Mouse (Mus musculus) embryonic facial prominence, embryonic 14.5 days (tissue): ENCODE data around the gene Syde1. TPM values are rescaled to one million over a fixed set of nuclear protein-coding genes. Genes with fewer than 3 reads are reported as not detected.
A peak's percentile ranks its signal among the peaks of the same experiment; 100 is the strongest.

Source experiments
- ATAC-seq: fragments of 200-750 bp; cut with Nextera tagmentation; 2 replicates; pipeline ENCODE4 v1.8.0; 2017; ENCODE audit warnings: low read depth, moderate number of reproducible peaks, moderate TSS enrichment
- DNase-seq: peaks from one replicate; pipeline ENCODE4 v3.0.0-alpha.2; 2015; ENCODE audit warnings: low spot score
- H3K27ac ChIP-seq: fragments of 300-500 bp; sonication (generic); replicated peaks from 2 replicates; pipeline ENCODE4 v1.5.1; 2014; ENCODE audit warnings: low read depth, mild to moderate bottlenecking, low read length, moderate library complexity
- H3K27me3 ChIP-seq: fragments of 300-500 bp; sonication (generic); replicated peaks from 2 replicates; pipeline ENCODE4 v1.6.1; 2014; ENCODE audit warnings: low read length; ENCODE audit not compliant: control insufficient read depth, insufficient read depth
- H3K36me3 ChIP-seq: fragments of 300-500 bp; sonication (generic); 2 replicates; pipeline ENCODE4 v1.6.1; 2014; ENCODE audit warnings: low read length, mixed read lengths; ENCODE audit not compliant: control insufficient read depth, insufficient read depth
- H3K4me1 ChIP-seq: fragments of 300-500 bp; sonication (generic); 2 replicates; pipeline ENCODE4 v1.6.1; 2014; ENCODE audit warnings: antibody characterized with exemption, low read length; ENCODE audit not compliant: control insufficient read depth, insufficient read depth
- H3K4me2 ChIP-seq: fragments of 300-500 bp; sonication (generic); 2 replicates; pipeline ENCODE4 v1.6.1; 2014; ENCODE audit warnings: low read depth, mild to moderate bottlenecking, low read length, moderate library complexity, mixed read lengths
- H3K4me3 ChIP-seq: fragments of 300-500 bp; sonication (generic); 2 replicates; pipeline ENCODE4 v1.5.1; 2014; ENCODE audit warnings: low read depth, mild to moderate bottlenecking, low read length
- H3K9ac ChIP-seq: fragments of 300-500 bp; sonication (generic); 2 replicates; pipeline ENCODE4 v1.6.1; 2014; ENCODE audit warnings: low read depth, mild to moderate bottlenecking, low read length, moderate library complexity, mixed read lengths
- H3K9me3 ChIP-seq: fragments of 300-500 bp; sonication (generic); 2 replicates; pipeline ENCODE4 v1.6.1; 2016; ENCODE audit warnings: low read length; ENCODE audit not compliant: control insufficient read depth
- WGBS: fragments of 180-500 bp; shearing (Covaris S2); extraction: QIAGEN DNeasy Blood & Tissue Kit; methylation state at CpG from one replicate; pipeline ENCODE4 v1.1.7; 2014; 5-methylcytosine and 5-hydroxymethylcytosine counted together
- polyA plus RNA-seq: library from polyadenylated mRNA; unstranded; fragments of >200 nt; fragmentation: Nextera tagmentation; extraction: Ambion mirVana; gene quantifications from 2 replicates; pipeline ENCODE4 v1.2.1, GENCODE M21; 2014

The Syde1 gene
- polyA plus RNA-seq, 1 experiment from 2014 or later = 19.6 TPM

GRCm38 (mm10) chr10:78583939-78584338, 7.8 kb downstream of the Syde1 start:
- H3K9ac ChIP-seq = no peak overlapping the region

GRCm38 (mm10) chr10:78583347-78583746, 8.4 kb downstream of the Syde1 start:
- no peak overlapping the region for H3K27ac ChIP-seq
- no peak overlapping the region for H3K9ac ChIP-seq
- H3K36me3 ChIP-seq = peaks cover 91% of the 10 kb centered on the region
- H3K27me3 ChIP-seq = no peaks in the 10 kb centered on the region
- H3K9me3 ChIP-seq = no peaks in the 10 kb centered on the region
- no peak overlapping the region for H3K4me2 ChIP-seq
- H3K4me1 ChIP-seq = no peaks in the 10 kb centered on the region
- 73% methylated on average over 9 of the region's 9 CpGs for WGBS
- H3K4me3 ChIP-seq = no peak overlapping the region
- DNase-seq (no peak), ATAC-seq (0 out of 2 replicates have a peak, but pooled peaks have one; percentile 6)

More at GRCm38 (mm10) chr10:78583939-78584338, 7.8 kb downstream of the Syde1 start:
- Histone ChIP-seq H3K27ac (no peak overlapping the region), H3K36me3 (peaks cover 91% of the 10 kb centered on the region), H3K4me3 (no peak overlapping the region), H3K9me3 (no peaks in the 10 kb centered on the region), H3K4me2 (no peak overlapping the region), H3K4me1 (no peaks in the 10 kb centered on the region), H3K27me3 (no peaks in the 10 kb centered on the region)
- no peak for ATAC-seq
- 78% methylated on average over 3 of the region's 3 CpGs for WGBS
- no peak for DNase-seq

- Histone ChIP-seq H3K4me2 (no peak overlapping the region), H3K4me3 (no peak overlapping the region), H3K27ac (no peak overlapping the region), H3K27me3 (no peaks in the 10 kb centered on the region), H3K9me3 (no peaks in the 10 kb centered on the region), H3K9ac (no peak overlapping the region), H3K36me3 (peaks cover 91% of the 10 kb centered on the region), H3K4me1 (no peaks in the 10 kb centered on the region)
- ATAC-seq = no peak
- 89% methylated on average over 7 of the region's 7 CpGs for WGBS
- DNase-seq = no peak
Observed at GRCm38 (mm10) chr10:78581121-78581520, 10.6 kb downstream of the Syde1 start.

GRCm38 (mm10) chr10:78578204-78578603, 13.6 kb downstream of the Syde1 start:
- WGBS = 74% methylated on average over 3 of the region's 3 CpGs
- Histone ChIP-seq H3K4me3 (no peak overlapping the region), H3K27me3 (no peaks in the 10 kb centered on the region), H3K9ac (peak overlapping the region; percentile 14; the same call in 1 of the 2 replicates), H3K36me3 (peaks cover 62% of the 10 kb centered on the region), H3K27ac (no peak overlapping the region), H3K9me3 (no peaks in the 10 kb centered on the region), H3K4me1 (peaks cover 10% of the 10 kb centered on the region), H3K4me2 (no peak overlapping the region)
- DNase-seq (no peak), ATAC-seq (no peak)

- 93% methylated on average over 15 of the region's 16 CpGs for WGBS
- no peaks in the 10 kb centered on the region for H3K9me3 ChIP-seq
- H3K36me3 ChIP-seq = peaks cover 50% of the 10 kb centered on the region
- H3K9ac ChIP-seq = no peak overlapping the region
- H3K4me1 ChIP-seq = peaks cover 10% of the 10 kb centered on the region
- no peak overlapping the region for H3K4me3 ChIP-seq
- no peak overlapping the region for H3K27ac ChIP-seq
- no peak for DNase-seq
- no peak for ATAC-seq
- H3K27me3 ChIP-seq = no peaks in the 10 kb centered on the region
- H3K4me2 ChIP-seq = no peak overlapping the region
Observed at GRCm38 (mm10) chr10:78576435-78577184, 15.2 kb downstream of the Syde1 start.

GRCm38 (mm10) chr10:78575690-78576089, 16.1 kb downstream of the Syde1 start:
- Histone ChIP-seq H3K4me3 (peak overlapping the region; percentile 49; the same call in 1 of the 2 replicates), H3K4me1 (peaks cover 10% of the 10 kb centered on the region), H3K9me3 (no peaks in the 10 kb centered on the region), H3K27me3 (no peaks in the 10 kb centered on the region), H3K27ac (no peak overlapping the region), H3K4me2 (peak overlapping the region; percentile 59), H3K36me3 (peaks cover 42% of the 10 kb centered on the region), H3K9ac (no peak overlapping the region)
- peak; percentile 33 for DNase-seq
- WGBS = 52% methylated on average over 2 of the region's 2 CpGs
- no peak for ATAC-seq

GRCm38 (mm10) chr10:78575105-78575632, 16.6 kb downstream of the Syde1 start:
- Histone ChIP-seq H3K9me3 (no peaks in the 10 kb centered on the region), H3K9ac (peak overlapping the region; percentile 64), H3K4me3 (peak overlapping the region; percentile 49), H3K27ac (peak overlapping the region; percentile 96), H3K4me2 (peak overlapping the region; percentile 59), H3K36me3 (peaks cover 37% of the 10 kb centered on the region), H3K4me1 (peaks cover 10% of the 10 kb centered on the region), H3K27me3 (no peaks in the 10 kb centered on the region)
- no peak for DNase-seq
- ATAC-seq = no peak
- 16% methylated on average over 13 of the region's 13 CpGs for WGBS

- ATAC-seq = peak; percentile 92
- no peaks in the 10 kb centered on the region for H3K27me3 ChIP-seq
- WGBS = under 1% methylated on average over 45 of the region's 51 CpGs
Observed at GRCm38 (mm10) chr10:78574250-78575104, 17.3 kb downstream of the Syde1 start, which contains the start of gene Ilvbl. TSS of gene Ilvbl (plus strand) at chr10:78574346.

More at GRCm38 (mm10) chr10:78574250-78575104, 17.3 kb downstream of the Syde1 start, which contains the start of gene Ilvbl:
- Histone ChIP-seq H3K4me3 (peak within 1 kb of the TSS; percentile 49), H3K9ac (peak within 1 kb of the TSS; percentile 64), H3K36me3 (peaks cover 30% of the 10 kb centered on the region), H3K27ac (peak within 1 kb of the TSS; percentile 96), H3K4me1 (peaks cover 12% of the 10 kb centered on the region), H3K9me3 (no peaks in the 10 kb centered on the region), H3K4me2 (peak within 1 kb of the TSS; percentile 59)
- peak; percentile 99 for DNase-seq
